Mouse (Mus musculus) brain, embryonic 14.5 days (tissue): ENCODE data around the gene Atxn7l3.
A peak's percentile ranks its signal among the peaks of the same experiment; 100 is the strongest.

Source experiments
- CTCF ChIP-seq: fragments of 200-500 bp; IDR thresholded peaks from 2 replicates; pipeline ENCODE4 v1.5.1; 2012; ENCODE audit warnings: inconsistent platforms, mild to moderate bottlenecking, moderate library complexity, borderline replicate concordance; ENCODE audit not compliant: insufficient read depth, insufficient read length; ENCODE audit errors: extremely low read depth
- POLR2A ChIP-seq: fragments of 200-500 bp; IDR thresholded peaks from 2 replicates; pipeline ENCODE4 v1.6.1; 2012; ENCODE audit warnings: mild to moderate bottlenecking, inconsistent platforms, borderline replicate concordance; ENCODE audit not compliant: poor library complexity, insufficient read depth, insufficient read length, severe bottlenecking; ENCODE audit errors: extremely low read depth

- TF ChIP-seq POLR2A, result peak; percentile 33; the same call in 1 of the 2 replicates
- no peak for TF ChIP-seq CTCF
Observed at GRCm38 (mm10) chr11:102244926-102245449, 51.4 kb downstream of the Atxn7l3 start.
